Mouse (Mus musculus): Measurements from ENCODE around the gene Dagla.

Dagla gene

GRCm38 (mm10) chr19:10304810-10305544 is at the start of gene Dagla:
TSS of gene Dagla (minus strand) at chr19:10304877.
- peak; percentile 84 to 85 for DNase-seq (ENCODE audit: low spot score in 2 of 2)

DNA sequence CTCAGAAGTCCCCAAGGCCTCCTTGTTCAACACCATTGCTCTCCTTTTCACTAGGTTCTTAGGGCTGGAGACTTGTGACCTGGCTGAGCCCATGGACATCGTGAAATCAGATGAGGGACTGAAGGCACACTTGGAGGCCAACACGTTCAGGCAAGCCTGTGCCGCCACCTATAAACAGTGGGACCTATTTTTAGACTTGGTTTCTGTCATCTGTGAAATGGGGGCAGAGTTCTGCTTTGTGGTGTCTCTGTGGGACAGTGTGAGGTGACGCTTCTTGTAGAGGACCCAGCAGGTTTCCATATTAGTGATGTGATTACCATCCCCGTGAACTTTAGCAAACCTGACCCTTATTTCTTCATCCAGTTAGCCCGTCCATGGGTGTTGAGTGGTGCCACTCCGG is 47.5 kb upstream of the Dagla start:
- DNase-seq (ENCODE audit: low spot score in 2 of 2), result no peak

- no peak for DNase-seq (ENCODE audit: low spot score in 2 of 2)
Observed at GRCm38 (mm10) chr19:10347628-10348273, 43.1 kb upstream of the Dagla start.

DNA sequence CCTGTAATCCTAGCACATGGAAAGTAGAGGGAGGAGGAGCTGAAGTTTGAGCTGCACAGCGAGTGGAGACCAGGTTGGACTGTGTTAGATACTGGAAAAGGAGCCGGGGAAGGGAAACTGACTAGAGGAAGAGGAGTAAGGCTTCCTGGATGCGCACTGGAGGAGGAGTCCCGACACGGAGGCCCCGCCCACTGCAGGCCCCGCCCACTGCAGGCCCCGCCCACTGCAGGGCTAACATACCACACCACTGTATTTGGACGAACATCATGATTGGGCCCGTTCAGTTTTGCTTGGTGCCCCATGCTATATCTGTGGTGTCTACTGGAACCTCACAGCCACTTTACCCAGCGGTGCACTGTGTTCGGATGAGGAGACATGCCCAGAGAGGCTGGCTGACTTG is 41.0 kb upstream of the Dagla start:
- DNase-seq (ENCODE audit: low spot score in 2 of 2), result no peak

- DNase-seq (ENCODE audit: low spot score in 2 of 2), result no peak
Observed at GRCm38 (mm10) chr19:10343866-10344265, 39.2 kb upstream of the Dagla start.

- peak; percentile 72 to 84 for DNase-seq (ENCODE audit: low spot score in 2 of 2)
Observed at GRCm38 (mm10) chr19:10341817-10342439, 37.3 kb upstream of the Dagla start.

DNA sequence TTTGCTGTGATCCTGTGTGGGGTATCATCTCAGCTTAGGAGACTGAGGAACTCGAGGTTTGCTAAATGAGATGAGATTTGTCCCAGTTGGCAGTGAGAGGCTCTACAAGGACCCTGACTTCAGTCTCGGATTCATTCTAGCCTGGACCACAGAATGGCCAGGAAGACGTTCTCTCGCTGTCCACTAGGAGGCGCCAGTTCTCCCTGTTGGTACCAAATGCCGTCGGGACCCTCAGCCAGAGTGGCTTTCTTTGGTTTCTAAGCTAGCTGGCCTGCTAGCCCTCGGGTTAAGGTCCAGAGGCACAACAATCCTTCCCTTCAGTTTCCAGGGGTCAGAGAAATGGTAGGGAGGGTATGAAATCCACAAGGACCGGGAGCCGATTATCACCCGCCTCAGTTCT is 36.5 kb upstream of the Dagla start:
- DNase-seq (ENCODE audit: low spot score in 2 of 2), result peak; percentile 71 to 76

DNA sequence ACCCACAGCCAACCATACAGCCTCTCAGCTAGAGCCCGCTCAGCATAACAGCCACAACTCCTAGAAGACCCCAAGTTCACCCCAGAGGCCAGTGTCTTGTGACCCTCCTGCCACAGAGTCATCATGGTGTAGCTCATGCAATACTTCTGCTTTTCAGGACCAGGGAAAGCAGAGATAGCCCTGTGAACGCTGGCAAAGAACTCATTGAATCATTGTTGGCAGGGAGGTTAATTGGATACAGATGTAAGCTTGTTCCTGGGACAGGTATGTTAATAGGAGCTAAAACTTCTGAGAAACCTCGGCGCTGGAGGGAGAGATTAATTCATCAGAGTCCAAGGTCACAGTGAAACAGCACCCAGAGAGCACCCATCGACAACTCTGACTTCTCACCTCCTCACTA is 36.0 kb upstream of the Dagla start:
- no peak for DNase-seq (ENCODE audit: low spot score in 2 of 2)

GRCm38 (mm10) chr19:10339271-10339670 is 34.6 kb upstream of the Dagla start:
- no peak for DNase-seq (ENCODE audit: low spot score in 2 of 2)

- no peak for DNase-seq (ENCODE audit: low spot score in 2 of 2)
Observed at GRCm38 (mm10) chr19:10338724-10339123, 34.0 kb upstream of the Dagla start.

DNA sequence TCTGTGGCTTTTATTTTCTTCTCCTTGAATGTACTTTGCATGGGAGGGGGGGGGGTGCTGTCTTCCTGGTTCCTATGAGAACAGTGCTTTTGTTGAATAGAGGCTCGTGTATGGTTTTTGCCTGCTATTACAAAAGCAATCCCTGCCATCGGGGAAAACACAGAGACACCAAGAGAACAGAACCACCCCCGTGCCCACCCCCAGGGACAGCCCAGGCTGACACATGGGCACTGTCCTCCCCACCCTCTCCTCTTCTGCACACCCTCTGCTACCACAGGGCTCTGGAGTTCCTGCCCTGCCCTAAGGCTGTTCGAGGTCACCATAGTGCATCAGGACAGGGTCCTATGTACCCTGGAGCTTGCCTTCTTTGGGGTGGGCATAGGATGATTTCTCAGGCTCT is 29.8 kb upstream of the Dagla start:
- no peak for DNase-seq (ENCODE audit: low spot score in 2 of 2)

- DNase-seq (ENCODE audit: low spot score in 2 of 2), result peak; percentile 83 to 84
Observed at GRCm38 (mm10) chr19:10333545-10334252, 29.0 kb upstream of the Dagla start.

- DNase-seq (ENCODE audit: low spot score in 2 of 2), result no peak
Observed at GRCm38 (mm10) chr19:10331706-10332105, 27.0 kb upstream of the Dagla start.

GRCm38 (mm10) chr19:10329033-10329432 is 24.4 kb upstream of the Dagla start:
- no peak for DNase-seq (ENCODE audit: low spot score in 2 of 2)

DNA sequence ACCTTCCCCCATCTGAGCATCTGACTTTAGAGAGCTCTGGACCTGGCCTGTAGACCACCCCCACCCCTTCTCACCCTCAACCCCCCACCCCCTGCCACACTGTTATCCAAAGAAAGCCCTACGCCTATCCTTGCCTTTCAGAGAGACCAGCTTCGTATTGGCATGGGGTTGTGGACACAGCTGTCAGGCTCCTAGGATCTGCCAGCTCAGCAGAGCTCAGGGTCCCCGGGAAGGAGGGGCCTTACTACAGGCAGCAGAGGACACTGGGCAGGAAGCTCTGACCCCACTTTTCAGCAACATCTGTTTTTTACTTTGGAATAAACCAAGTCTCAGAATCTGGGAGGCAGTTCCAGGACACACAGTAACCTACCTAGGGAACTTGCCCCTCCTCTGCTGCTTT is 21.9 kb upstream of the Dagla start:
- no peak for DNase-seq (ENCODE audit: low spot score in 2 of 2)

GRCm38 (mm10) chr19:10323860-10324259 is 19.2 kb upstream of the Dagla start:
- no peak for DNase-seq (ENCODE audit: low spot score in 2 of 2)

DNA sequence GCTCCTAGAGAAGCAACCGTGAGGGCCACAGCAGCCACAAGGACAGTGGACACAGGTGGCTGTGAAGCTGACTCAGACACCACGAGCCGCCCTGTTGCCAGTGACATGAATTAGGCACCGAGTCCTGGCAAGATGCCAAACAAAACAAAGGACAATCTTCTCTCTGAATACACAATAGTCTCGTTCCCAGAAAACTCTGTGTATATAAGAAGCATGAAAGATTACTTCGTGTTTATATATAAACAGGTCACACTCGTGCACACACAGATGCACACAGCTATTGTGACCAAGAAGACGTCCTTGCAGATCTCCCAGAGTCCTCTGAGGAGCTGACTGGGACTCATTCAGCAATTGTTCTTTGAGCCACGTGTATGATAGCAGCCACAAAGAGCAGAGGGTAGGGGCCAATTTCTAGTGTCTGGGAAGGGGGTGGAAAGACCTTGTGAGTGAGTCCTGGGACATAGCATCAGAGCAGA is 18.7 kb upstream of the Dagla start:
- DNase-seq (ENCODE audit: low spot score in 2 of 2), result no peak

DNA sequence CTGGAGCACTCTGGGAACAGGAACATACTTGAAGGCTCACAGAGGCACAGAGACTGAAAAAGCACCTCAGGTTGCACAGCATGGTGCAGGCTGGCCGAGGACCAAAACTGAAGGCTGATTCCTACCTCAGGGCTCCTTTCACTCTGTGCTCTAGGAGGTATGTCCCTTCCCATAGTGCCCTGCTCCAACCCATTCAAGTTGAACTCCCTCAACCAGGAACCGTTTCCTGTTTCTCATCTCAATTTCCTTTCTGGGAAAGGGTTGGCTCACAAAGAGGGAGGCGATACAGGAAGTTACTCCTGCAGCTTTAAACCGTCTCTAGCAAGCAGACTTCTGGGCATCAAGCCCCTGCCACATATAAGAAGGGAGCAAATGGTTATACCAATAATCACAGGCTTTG is 13.1 kb upstream of the Dagla start:
- DNase-seq (ENCODE audit: low spot score in 2 of 2), result no peak

DNA sequence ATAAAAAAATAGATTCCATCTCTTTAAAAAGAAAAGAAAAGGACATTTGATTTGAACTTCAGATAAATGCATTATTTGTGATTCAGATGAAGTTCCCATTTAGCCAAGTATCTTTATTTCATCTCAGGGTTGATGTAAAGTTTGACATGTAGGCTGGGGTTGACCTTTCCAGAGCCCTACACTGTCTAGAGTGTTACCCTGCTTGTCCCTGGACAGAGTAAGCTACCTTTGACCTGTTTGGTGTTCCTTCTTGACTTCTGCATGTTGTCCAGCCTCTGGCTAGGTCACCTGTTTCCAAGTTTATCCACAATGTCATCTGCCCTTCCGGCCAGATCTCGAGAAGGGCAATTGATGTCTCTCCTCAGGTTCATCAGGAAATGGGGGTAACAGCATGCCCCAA is 12.7 kb upstream of the Dagla start:
- DNase-seq (ENCODE audit: low spot score in 2 of 2), result no peak

DNA sequence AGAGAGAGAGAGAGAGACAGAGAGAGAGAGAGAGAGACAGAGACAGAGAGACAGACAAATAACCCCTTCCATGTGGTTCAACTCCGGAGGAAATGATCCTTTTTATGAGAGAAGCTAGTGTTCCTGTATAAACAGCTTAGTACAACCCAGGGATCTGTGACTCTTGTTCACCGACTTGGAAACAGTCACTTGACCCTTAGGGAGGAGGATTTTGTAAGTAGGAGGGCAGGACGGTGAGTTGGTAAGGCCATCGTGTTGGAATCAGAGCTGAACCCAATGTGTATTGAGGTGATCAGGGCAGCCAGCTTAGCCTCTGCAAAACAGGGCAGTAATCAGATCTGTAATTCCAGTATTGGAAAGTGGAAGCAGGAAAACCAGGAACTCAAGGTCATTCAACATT is 12.3 kb upstream of the Dagla start:
- no peak for DNase-seq (ENCODE audit: low spot score in 2 of 2)

GRCm38 (mm10) chr19:10312072-10312471 is 7.4 kb upstream of the Dagla start:
- no peak for DNase-seq (ENCODE audit: low spot score in 2 of 2)

DNA sequence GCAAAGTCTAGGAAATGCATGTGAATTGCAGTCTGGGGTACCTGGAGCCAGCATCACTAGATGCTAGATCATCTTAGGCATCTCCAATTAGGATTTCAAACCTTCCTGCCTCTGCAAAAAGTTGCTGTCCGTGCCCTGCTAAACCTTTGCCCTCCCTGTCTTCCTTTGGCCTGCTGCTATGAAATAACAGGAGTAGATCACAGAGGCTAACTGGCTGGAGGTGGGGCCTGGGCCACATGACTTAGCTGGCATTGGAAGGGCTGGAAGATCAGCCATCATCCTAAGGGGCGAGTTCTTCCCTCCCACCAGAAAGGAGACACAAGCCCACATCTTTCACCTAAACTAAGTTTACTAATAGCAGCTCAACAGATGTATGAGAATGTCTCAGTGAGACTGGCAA is 4.3 kb upstream of the Dagla start:
- no peak for DNase-seq (ENCODE audit: low spot score in 2 of 2)
